Mouse (Mus musculus): ENCODE data around the gene Hist1h2ab. TPM values are rescaled to one million over a fixed set of nuclear protein-coding genes. Genes with fewer than 3 reads are reported as not detected.

The Hist1h2ab gene
- total RNA-seq (2023), result 1,000 to 10,000 TPM; 1,348 to 1,643 TPM

DNA sequence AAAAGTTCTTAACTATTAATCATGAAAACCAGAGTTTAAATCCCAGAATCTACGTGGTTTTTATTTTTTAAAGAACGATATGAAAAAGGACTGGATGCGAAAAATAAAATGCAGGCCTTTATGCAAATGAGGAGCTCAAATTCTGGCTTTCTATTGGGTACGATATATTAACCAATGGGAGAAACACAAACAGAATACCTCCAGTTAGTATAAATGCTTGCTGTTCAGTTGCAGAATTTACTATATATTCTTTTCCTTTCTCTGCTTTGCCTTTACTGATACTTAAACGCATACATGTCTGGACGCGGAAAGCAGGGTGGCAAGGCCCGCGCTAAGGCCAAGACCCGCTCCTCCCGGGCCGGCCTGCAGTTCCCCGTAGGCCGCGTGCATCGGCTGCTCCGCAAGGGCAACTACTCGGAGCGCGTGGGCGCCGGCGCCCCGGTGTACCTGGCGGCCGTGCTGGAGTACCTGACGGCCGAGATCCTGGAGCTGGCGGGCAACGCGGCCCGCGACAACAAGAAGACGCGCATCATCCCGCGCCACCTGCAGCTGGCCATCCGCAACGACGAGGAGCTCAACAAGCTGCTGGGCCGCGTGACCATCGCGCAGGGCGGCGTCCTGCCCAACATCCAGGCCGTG, at the start of gene Hist1h2ab:
Hist1h2ab (plus strand) TSS at position 288 of the 639 bp plus-strand sequence.

DNA sequence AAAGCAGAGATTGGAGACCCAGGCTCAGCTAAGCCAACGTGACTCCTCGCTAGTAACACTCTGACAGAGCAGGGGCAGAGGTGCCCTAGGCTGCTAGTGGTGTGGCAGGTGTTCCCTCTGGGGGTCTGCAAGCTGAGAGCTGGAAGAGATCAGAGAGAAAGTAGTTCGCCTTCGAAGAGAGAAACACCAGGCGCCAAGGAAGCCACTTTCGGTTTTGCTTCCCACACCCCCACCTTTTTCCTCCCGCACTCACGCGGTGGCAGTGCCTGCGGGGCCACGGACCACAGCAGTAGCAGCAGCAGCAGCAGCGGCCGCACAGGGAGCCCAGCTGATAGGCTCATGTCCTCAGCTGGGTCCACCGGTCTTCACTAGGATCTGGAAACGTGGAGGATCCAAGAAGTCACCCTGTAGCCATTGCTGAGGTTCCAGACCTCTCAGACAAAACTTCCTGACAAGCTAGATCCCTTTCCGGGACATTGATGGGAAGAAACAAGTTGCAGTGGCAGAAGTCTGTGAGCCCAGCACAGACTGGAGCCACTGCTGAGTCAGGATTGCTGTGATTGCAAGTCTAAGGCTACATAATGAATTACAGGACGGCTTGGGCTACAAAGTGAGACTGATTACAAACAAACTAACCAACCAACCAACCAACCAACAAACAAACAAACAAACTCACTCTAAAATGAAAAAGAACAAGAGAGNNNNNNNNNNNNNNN, 40.4 kb upstream of the Hist1h2ab start, which contains the start of gene Hfe:
Hfe (minus strand) TSS at position 481 of the 716 bp plus-strand sequence.

DNA sequence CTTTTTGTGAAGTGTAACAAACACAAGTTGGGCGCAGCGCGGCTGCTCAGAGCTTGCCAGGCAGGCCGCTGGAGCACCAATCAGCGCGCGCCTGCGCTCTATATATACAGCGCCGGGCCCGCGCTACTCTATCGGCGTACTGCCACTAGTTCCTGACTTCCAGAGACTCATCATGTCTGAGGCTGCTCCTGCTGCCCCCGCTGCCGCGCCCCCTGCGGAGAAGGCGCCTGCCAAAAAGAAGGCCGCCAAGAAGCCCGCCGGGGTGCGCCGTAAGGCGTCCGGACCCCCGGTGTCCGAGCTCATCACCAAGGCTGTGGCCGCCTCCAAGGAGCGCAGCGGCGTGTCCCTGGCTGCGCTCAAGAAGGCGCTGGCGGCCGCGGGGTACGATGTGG, 12.3 kb upstream of the Hist1h2ab start, which contains the start of gene Hist1h1c:
Hist1h1c (plus strand) TSS at position 132 of the 392 bp plus-strand sequence.

DNA sequence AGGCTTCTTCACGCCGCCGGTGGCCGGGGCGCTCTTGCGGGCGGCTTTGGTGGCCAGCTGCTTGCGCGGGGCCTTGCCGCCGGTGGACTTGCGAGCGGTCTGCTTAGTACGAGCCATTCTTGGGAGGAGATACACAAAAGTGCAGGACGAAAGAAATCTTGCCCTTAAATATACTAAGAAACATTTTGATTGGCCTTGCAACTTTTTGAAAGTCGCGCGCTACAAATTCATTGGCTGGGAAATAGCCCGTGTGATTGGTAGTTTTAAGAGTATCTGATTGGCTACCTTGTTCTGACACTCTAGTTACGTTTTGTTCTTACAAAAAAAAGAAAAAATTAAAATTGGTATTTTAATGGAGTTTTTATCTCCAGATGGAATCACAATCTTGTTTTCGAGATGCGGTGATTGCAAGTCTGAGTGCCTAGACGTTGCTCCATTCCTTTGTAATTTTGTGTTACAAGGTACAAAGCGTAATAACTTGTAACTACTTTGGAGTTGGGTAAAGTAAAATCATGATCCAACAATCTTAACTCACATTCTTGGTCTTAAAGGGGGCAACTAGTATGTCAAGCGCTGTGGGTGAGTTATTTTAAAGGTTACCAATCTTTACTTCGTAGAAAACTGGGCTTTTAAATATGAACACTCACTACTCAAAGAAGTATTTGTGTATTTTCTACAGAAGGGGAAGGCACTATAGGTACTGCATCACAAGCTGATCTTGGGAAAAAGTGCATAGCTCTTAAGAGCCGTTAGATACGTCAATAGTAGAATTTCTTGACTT, 5.4 kb upstream of the Hist1h2ab start, which contains the start of gene Hist1h3c:
Hist1h3c (minus strand) TSS at position 222 of the 781 bp plus-strand sequence.

DNA sequence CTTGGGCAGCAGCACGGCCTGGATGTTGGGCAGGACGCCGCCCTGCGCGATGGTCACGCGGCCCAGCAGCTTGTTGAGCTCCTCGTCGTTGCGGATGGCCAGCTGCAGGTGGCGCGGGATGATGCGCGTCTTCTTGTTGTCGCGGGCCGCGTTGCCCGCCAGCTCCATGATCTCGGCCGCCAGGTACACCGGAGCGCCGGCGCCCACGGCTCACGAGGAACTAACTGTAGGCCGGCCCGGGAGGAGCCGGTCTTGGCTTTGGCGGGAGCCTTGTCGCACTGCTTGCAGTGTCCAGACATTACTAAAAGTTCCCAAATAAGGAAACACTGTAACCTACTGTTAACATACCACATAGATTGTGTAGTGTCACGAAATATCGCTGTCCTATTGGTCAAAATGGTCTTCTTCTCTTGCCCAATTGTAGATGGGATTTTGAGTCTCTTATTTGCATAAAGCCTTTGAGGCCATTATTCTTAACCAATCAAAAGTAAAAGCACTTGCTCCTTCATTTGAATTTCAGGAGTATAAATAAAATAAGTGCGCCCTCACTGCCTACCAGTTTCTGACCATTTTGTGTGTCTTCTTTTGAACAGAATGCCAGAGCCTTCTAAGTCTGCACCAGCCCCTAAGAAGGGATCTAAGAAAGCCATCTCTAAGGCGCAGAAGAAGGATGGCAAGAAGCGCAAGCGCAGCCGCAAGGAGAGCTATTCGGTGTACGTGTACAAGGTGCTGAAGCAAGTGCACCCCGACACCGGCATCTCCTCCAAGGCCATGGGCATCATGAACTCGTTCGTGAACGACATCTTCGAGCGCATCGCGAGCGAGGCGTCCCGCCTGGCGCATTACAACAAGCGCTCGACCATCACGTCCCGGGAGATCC, 4.5 kb upstream of the Hist1h2ab start, which contains the start of gene Hist1h2bb:
Hist1h2bb (plus strand) TSS at position 534 of the 880 bp plus-strand sequence.

DNA sequence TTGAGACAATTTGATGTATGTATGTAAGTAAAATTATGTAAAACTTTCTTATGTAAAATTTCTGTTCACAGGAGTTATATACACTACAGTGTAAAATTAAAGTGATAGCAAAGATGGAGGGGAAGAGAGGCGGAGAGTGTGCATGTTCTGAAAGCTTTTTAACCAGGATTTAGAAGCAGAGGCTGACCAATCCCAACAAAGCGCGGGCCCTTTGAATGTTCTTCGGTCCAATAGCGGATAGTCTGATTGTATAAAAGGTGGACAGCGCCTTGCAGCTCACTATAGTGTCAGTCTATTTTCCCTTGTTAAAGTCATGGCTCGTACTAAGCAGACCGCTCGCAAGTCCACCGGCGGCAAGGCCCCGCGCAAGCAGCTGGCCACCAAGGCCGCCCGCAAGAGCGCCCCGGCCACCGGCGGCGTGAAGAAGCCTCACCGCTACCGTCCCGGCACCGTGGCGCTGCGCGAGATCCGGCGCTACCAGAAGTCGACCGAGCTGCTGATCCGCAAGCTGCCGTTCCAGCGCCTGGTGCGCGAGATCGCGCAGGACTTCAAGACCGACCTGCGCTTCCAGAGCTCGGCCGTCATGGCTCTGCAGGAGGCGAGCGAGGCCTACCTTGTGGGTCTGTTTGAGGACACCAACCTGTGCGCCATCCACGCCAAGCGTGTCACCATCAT, 1.3 kb downstream of the Hist1h2ab start, which contains the start of gene Hist1h3b:
Hist1h3b (plus strand) TSS at position 201 of the 675 bp plus-strand sequence.

GRCm38 (mm10) chr13:23756790-23757189, 5.9 kb downstream of the Hist1h2ab start, which contains the start of gene Hist1h4b:
Gene Hist1h4b (plus strand): TSS chr13:23757013.

DNA sequence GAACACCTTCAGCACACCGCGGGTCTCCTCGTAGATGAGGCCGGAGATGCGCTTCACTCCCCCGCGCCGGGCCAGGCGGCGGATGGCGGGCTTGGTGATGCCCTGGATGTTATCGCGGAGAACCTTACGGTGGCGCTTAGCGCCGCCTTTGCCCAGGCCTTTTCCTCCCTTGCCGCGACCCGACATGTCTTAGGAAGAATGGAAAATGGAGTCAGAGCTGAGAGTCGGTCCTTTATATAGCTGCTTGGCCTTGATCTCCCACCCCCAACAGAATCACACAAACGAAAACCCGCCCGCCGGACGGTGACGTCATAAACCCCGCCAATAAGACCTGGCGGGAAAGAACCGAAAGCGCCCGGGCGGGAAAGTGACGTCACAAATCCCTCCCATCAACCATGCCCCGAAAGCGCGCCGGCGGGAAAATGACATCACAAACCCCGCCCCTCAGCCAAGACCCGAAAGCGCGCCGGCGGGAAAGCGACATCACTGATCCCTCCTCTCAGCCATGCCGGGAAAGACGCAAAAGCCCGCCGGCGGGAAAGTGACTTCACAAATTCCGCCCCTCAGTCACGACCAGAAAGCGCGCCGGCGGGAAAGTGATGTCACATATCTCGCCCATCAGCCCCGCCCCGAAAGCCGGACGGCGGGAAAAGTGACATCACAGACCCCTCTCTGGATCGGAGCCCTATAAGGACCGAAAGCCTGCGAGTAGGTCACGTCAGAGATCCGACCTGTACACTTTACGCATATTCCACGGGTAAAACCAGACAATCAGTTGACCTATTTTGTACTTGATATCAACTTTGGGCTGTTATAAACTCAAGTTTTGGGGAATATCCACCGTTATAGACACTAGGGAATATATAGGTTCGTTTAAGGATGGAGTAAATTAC, 10.3 kb downstream of the Hist1h2ab start, which contains the start of gene Hist1h4a:
Hist1h4a (minus strand) TSS at position 259 of the 893 bp plus-strand sequence.

DNA sequence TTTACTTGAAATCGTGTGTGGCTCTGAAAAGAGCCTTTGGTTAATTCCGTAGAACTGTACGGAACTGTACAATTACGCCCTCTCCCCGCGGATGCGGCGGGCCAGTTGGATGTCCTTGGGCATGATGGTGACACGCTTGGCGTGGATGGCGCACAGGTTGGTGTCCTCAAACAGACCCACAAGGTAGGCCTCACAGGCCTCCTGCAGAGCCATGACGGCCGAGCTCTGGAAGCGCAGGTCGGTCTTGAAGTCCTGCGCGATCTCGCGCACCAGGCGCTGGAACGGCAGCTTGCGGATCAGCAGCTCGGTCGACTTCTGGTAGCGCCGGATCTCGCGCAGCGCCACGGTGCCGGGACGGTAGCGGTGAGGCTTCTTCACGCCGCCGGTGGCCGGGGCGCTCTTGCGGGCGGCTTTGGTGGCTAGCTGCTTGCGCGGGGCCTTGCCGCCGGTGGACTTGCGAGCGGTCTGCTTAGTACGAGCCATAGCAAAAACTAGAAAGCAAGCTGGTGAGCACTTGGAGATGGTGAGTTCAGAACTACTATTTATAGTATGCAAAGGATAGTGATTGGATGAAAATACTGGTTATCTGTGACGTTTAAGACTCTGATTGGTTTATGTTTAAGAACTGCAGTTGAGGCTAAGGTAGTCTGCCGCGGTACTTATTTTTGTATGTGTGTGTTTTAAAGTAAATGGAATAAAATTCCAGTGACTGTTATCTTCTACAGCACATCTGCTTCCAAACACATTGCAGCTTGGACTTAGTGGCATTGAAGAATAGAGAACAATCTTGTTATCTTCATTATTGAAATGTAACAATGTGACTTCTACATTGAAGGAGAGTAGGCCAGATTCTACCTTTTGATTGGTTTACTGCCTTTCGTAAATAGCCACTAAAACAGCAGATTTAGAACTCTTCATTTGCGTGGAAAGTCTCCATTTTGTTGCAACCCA, 11.2 kb downstream of the Hist1h2ab start, which contains the start of gene Hist1h3a:
Hist1h3a (minus strand) TSS at position 516 of the 951 bp plus-strand sequence.

GRCm38 (mm10) chr13:23763586-23764323, 12.8 kb downstream of the Hist1h2ab start, which contains the start of gene Hist1h1a:
Gene Hist1h1a (plus strand): TSS chr13:23763666.

DNA sequence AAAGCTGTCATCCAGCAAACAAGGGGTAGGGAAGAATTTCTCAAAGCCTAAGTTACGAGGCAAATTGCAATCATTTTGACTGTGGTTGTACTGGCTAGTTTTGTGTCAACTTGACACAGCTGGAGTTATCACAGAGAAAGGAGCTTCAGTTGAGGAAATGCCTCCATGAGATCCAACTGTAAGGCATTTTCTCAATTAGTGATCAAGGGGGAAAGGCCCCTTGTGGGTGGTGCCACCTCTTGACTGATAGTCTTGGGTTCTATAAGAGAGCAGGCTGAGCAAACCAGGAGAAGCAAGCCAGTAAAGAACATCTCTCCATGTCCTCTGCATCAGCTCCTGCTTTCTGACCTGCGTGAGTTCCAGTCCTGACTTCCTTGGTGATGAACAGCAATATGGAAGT, 18.7 kb downstream of the Hist1h2ab start, which contains the start of gene Trim38:
Trim38 (plus strand) TSS at position 301 of the 400 bp plus-strand sequence.

Other genes with a start within 250 kb of the Hist1h2ab start
- gene Hist1h4h, start 220.1 kb upstream of the Hist1h2ab start, total RNA-seq (2023), result 1,000 to 10,000 TPM; 1,800 to 2,079 TPM
- gene Hist1h2af, start 217.2 kb upstream of the Hist1h2ab start, total RNA-seq (2023), result 1,000 to 10,000 TPM; 1,103 to 1,322 TPM
- gene Hist1h3g, start 215.7 kb upstream of the Hist1h2ab start, total RNA-seq (2023), result 100 to 1,000 TPM; 343 to 409 TPM
- 100 to 1,000 TPM; 156 to 165 TPM for gene Hist1h2bh, start 207.7 kb upstream of the Hist1h2ab start, total RNA-seq (2023)
- gene Hist1h3f, start 207.1 kb upstream of the Hist1h2ab start, total RNA-seq (2023), result 100 to 1,000 TPM; 484 to 531 TPM
- gene Hist1h4f, start 199.5 kb upstream of the Hist1h2ab start, total RNA-seq (2023), result 1,000 to 10,000 TPM; 2,494 to 2,726 TPM
- gene Hist1h1d, start 197.9 kb upstream of the Hist1h2ab start, total RNA-seq (2023), result 100 to 1,000 TPM; 117 to 132 TPM
- gene Hist1h3e, start 188.8 kb upstream of the Hist1h2ab start, total RNA-seq (2023), result 100 to 1,000 TPM; 919 to 946 TPM
- 100 to 1,000 TPM; 213 to 226 TPM for gene Hist1h2ae, start 179.9 kb upstream of the Hist1h2ab start, total RNA-seq (2023)
- 1,000 to 10,000 TPM; 1,609 to 1,779 TPM for gene Hist1h2bg, start 179.7 kb upstream of the Hist1h2ab start, total RNA-seq (2023)
- 1,000 to 10,000 TPM; 1,205 to 1,340 TPM for gene Hist1h2bf, start 176.9 kb upstream of the Hist1h2ab start, total RNA-seq (2023)
- gene Hist1h2ad, start 176.7 kb upstream of the Hist1h2ab start, total RNA-seq (2023), result 100 to 1,000 TPM; 234 to 256 TPM
- gene Hist1h3d, start 175.4 kb upstream of the Hist1h2ab start, total RNA-seq (2023), result 100 to 1,000 TPM; 207 to 247 TPM
- gene Hist1h4d, start 169.5 kb upstream of the Hist1h2ab start, total RNA-seq (2023), result 100 to 1,000 TPM; 821 to 965 TPM
- 100 to 1,000 TPM; 117 to 129 TPM for gene Hist1h2be, start 130.0 kb upstream of the Hist1h2ab start, total RNA-seq (2023)
- 100 to 1,000 TPM; 854 to 881 TPM for gene Hist1h1e, start 128.6 kb upstream of the Hist1h2ab start, total RNA-seq (2023)
- 10 to 100 TPM; 59.5 to 67.1 TPM for gene Hist1h2ac, start 67.2 kb upstream of the Hist1h2ab start, total RNA-seq (2023)
- 100 to 1,000 TPM; 108 to 117 TPM for gene Hist1h2bc, start 66.9 kb upstream of the Hist1h2ab start, total RNA-seq (2023)
- gene Hist1h1t, start 55.3 kb upstream of the Hist1h2ab start, total RNA-seq (2023), result 1 to 10 TPM; 2.5 to 2.9 TPM
- gene Hist1h4c, start 52.7 kb upstream of the Hist1h2ab start, total RNA-seq (2023), result 100 to 1,000 TPM; 435 to 497 TPM
- 1 to 10 TPM; 7.5 to 7.9 TPM for gene Hfe, start 40.3 kb upstream of the Hist1h2ab start, total RNA-seq (2023)
- gene Hist1h1c, start 12.3 kb upstream of the Hist1h2ab start, total RNA-seq (2023), result 1,000 to 10,000 TPM; 1,583 to 1,684 TPM
- 100 to 1,000 TPM; 649 to 655 TPM for gene Hist1h3c, start 5.5 kb upstream of the Hist1h2ab start, total RNA-seq (2023)
- 1,000 to 10,000 TPM in 1 of 2 experiments, 100 to 1,000 TPM in 1; 938 to 1,011 TPM for gene Hist1h2bb, start 4.4 kb upstream of the Hist1h2ab start, total RNA-seq (2023)
- 1,000 to 10,000 TPM; 1,578 to 1,719 TPM for gene Hist1h3b, start 1.1 kb downstream of the Hist1h2ab start, total RNA-seq (2023)
- gene Hist1h4b, start 5.9 kb downstream of the Hist1h2ab start, total RNA-seq (2023), result 100 to 1,000 TPM; 697 to 823 TPM
- gene Hist1h4a, start 10.1 kb downstream of the Hist1h2ab start, total RNA-seq (2023), result 100 to 1,000 TPM; 542 to 645 TPM
- 100 to 1,000 TPM; 941 to 991 TPM for gene Hist1h3a, start 11.3 kb downstream of the Hist1h2ab start, total RNA-seq (2023)
- 100 to 1,000 TPM; 476 to 542 TPM for gene Hist1h1a, start 12.5 kb downstream of the Hist1h2ab start, total RNA-seq (2023)
- not detected for gene Trim38, start 18.8 kb downstream of the Hist1h2ab start, total RNA-seq (2023)
- not detected for gene Slc17a2, start 55.9 kb downstream of the Hist1h2ab start, total RNA-seq (2023)
- gene Slc17a3, start 88.3 kb downstream of the Hist1h2ab start, total RNA-seq (2023), result not detected
- not detected for gene Slc17a1, start 116.6 kb downstream of the Hist1h2ab start, total RNA-seq (2023)
- gene Slc17a4, start 163.9 kb downstream of the Hist1h2ab start, total RNA-seq (2023), result not detected
- gene Hist1h2ba, start 183.0 kb downstream of the Hist1h2ab start, total RNA-seq (2023), result not detected
- gene Hist1h2aa, start 183.3 kb downstream of the Hist1h2ab start, total RNA-seq (2023), result not detected
- gene Scgn, start 240.1 kb downstream of the Hist1h2ab start, total RNA-seq (2023), result not detected